Mouse (Mus musculus) midbrain, embryonic 16.5 days (tissue): ENCODE measurements at regions not wholly inside any gene's neighbourhood (a gene's known extent, or its start where the extent isn't known, plus 50 kb on each side); places are given as distances from the start of the nearest gene placed in this dataset.
A peak's percentile ranks its signal among the peaks of the same experiment; 100 is the strongest.

Experiments used
- ATAC-seq: fragments of 200-750 bp; cut with Nextera tagmentation; 2 replicates; pipeline ENCODE4 v1.8.0; 2017; ENCODE audit warnings: moderate TSS enrichment
- H3K27ac ChIP-seq: fragments of 300-500 bp; sonication (generic); 2 replicates; pipeline ENCODE4 v1.5.1; 2014; ENCODE audit warnings: mild to moderate bottlenecking, low read length, mixed read lengths
- H3K27me3 ChIP-seq: fragments of 300-500 bp; sonication (generic); 2 replicates; pipeline ENCODE4 v1.6.1; 2014; ENCODE audit warnings: low read depth, low read length, mixed read lengths; ENCODE audit not compliant: control insufficient read depth, insufficient read depth
- H3K36me3 ChIP-seq: fragments of 300-500 bp; sonication (generic); 2 replicates; pipeline ENCODE4 v1.6.1; 2014; ENCODE audit warnings: mild to moderate bottlenecking, low read length, moderate library complexity, mixed read lengths; ENCODE audit not compliant: control insufficient read depth, insufficient read depth
- H3K4me1 ChIP-seq: fragments of 300-500 bp; sonication (generic); 2 replicates; pipeline ENCODE4 v1.6.1; 2014; ENCODE audit warnings: mild to moderate bottlenecking, low read length, mixed read lengths; ENCODE audit not compliant: control insufficient read depth, insufficient read depth
- H3K4me2 ChIP-seq: fragments of 300-500 bp; sonication (generic); 2 replicates; pipeline ENCODE4 v1.6.1; 2014; ENCODE audit warnings: mild to moderate bottlenecking, low read length, mixed read lengths
- H3K4me3 ChIP-seq: fragments of 300-500 bp; sonication (generic); 2 replicates; pipeline ENCODE4 v1.5.1; 2014; ENCODE audit warnings: low read depth, mild to moderate bottlenecking, low read length, moderate library complexity, mixed read lengths
- H3K9ac ChIP-seq: fragments of 300-500 bp; sonication (generic); 2 replicates; pipeline ENCODE4 v1.6.1; 2014; ENCODE audit warnings: low read depth, low read length, mixed read lengths
- H3K9me3 ChIP-seq: fragments of 300-500 bp; sonication (generic); replicated peaks from 2 replicates; pipeline ENCODE4 v1.6.1; 2014; ENCODE audit warnings: mild to moderate bottlenecking, low read length, mixed read lengths; ENCODE audit not compliant: control insufficient read depth, poor library complexity, severe bottlenecking
- WGBS: fragments of 180-500 bp; shearing (Covaris S2); extraction: QIAGEN DNeasy Blood & Tissue Kit; methylation state at CpG from one replicate; pipeline ENCODE4 v1.1.7; 2014; 5-methylcytosine and 5-hydroxymethylcytosine counted together

DNA sequence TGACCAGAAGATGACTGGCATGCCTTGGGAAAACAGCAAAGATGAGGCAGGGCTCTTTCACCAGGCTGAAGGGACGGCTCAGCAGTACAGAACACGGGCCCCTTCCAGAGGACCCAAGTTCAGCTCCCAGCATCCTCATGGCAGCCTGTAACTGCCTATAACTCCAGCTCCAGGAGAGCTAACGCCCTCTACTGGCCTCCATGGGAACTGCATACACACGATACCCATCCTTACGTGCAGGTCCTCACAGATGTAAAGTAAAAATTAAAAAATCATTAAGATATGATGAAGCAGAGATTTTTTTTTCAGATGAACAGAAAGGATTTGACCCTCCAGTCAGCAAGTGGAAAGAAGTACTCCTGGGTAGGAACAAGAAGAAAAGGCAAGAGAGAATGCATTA lies 303.8 kb downstream of the Agtpbp1 start:
- H3K4me2 ChIP-seq, result no peak overlapping the region
- H3K4me1 ChIP-seq, result no peaks in the 10 kb centered on the region
- H3K36me3 ChIP-seq, result no peaks in the 10 kb centered on the region
- no peak for ATAC-seq
- no peak overlapping the region for H3K9ac ChIP-seq
- no peak overlapping the region for H3K27ac ChIP-seq
- WGBS, result 84% methylated on average over 5 of the region's 5 CpGs
- H3K9me3 ChIP-seq, result no peaks in the 10 kb centered on the region
- no peak overlapping the region for H3K4me3 ChIP-seq
- no peaks in the 10 kb centered on the region for H3K27me3 ChIP-seq

DNA sequence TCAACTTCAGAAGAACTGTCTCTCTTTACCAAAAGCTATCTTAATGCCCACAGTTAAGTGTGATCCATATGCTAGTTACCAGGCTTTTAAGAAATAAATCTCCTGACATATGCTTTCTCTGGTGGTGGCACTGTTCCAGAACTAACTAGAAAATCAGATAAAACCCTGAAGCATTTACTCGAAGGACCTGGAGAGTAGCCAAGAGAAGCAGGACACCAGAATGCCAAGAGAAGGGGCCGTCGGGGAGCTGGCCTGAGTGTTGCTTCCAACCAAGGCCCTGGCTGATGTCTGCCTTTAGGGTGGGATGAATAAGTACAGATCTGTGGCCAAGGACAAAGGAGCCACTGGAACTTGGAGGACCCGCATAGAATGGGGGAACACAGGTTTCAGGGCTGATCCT lies 305.9 kb downstream of the Agtpbp1 start:
- 59% methylated on average over 4 of the region's 4 CpGs for WGBS
- H3K27ac ChIP-seq, result no peak overlapping the region
- H3K9me3 ChIP-seq, result no peaks in the 10 kb centered on the region
- no peaks in the 10 kb centered on the region for H3K27me3 ChIP-seq
- H3K9ac ChIP-seq, result no peak overlapping the region
- no peak for ATAC-seq
- H3K4me3 ChIP-seq, result no peak overlapping the region
- H3K4me1 ChIP-seq, result no peaks in the 10 kb centered on the region
- no peaks in the 10 kb centered on the region for H3K36me3 ChIP-seq
- H3K4me2 ChIP-seq, result no peak overlapping the region

DNA sequence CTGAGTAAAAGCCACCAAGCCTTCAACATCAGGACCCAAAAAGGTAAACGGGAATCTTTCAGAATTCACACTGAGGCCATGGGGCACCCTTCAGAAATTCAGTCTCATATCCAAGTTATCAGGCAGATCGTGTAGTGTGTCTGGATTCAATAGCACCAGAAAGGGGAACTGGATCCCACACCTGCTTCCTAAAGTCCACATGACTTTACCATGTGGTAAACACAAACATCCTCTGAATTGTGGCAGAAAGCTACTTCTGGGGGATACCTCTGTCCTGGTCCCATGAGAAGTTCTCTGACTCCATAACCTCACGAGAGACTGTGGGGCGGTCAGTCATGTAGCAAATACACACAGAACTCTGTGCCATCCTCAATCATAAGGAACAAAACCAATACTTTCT lies 313.4 kb downstream of the Agtpbp1 start:
- ATAC-seq, result no peak
- H3K36me3 ChIP-seq, result no peaks in the 10 kb centered on the region
- H3K4me2 ChIP-seq, result no peak overlapping the region
- H3K9ac ChIP-seq, result no peak overlapping the region
- no peak overlapping the region for H3K27ac ChIP-seq
- no peaks in the 10 kb centered on the region for H3K27me3 ChIP-seq
- no peak overlapping the region for H3K4me3 ChIP-seq
- no peaks in the 10 kb centered on the region for H3K9me3 ChIP-seq
- no peaks in the 10 kb centered on the region for H3K4me1 ChIP-seq
- 87% methylated on average over 4 of the region's 4 CpGs for WGBS

DNA sequence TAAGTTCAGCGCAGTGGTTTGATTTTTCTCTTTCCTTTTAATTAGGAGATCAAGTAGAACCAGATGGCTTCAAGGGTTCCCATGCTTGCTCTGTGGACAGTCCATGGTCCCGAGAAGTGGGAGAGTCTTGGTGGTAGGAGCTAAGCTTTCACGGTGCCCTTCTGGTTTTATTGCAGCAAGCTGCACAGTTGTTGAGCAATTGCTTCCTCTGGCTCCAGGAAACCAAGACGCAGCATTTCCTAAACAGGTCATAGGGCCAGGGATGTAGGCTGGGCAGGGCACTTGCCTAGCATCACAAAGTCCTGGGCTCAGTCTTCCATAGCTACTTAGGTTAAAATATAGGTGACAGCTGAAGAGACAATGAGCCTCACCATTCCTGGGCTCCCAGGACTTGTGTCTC lies 318.2 kb downstream of the Agtpbp1 start:
- Histone ChIP-seq H3K27me3 (no peaks in the 10 kb centered on the region), H3K4me2 (no peak overlapping the region), H3K27ac (no peak overlapping the region), H3K9me3 (no peaks in the 10 kb centered on the region), H3K36me3 (no peaks in the 10 kb centered on the region), H3K9ac (no peak overlapping the region), H3K4me1 (no peaks in the 10 kb centered on the region), H3K4me3 (no peak overlapping the region)
- no peak for ATAC-seq
- WGBS, result 95% methylated on average over 4 of the region's 4 CpGs

DNA sequence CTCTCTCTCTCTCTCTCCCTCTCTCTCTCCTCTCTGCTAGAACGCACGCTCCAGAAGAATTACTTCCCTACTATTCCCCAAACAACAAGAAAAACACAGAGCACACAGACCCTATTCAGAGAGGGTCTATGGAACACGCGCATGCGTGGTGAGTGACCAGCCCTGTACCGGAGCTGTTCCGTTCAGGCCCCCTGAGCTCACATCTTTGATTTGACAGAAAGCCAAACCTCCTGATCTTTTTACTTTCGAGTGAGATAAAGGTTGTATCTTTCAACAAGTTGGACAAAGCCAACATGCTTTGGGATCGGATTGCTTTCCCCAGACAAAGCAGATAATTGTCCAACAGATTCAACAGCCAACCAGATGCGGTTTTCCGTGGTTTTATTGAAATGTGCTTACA lies 320.9 kb downstream of the Agtpbp1 start:
- no peak overlapping the region for H3K4me2 ChIP-seq
- no peaks in the 10 kb centered on the region for H3K27me3 ChIP-seq
- no peak overlapping the region for H3K27ac ChIP-seq
- 75% methylated on average over 11 of the region's 11 CpGs for WGBS
- H3K36me3 ChIP-seq, result no peaks in the 10 kb centered on the region
- no peaks in the 10 kb centered on the region for H3K4me1 ChIP-seq
- no peaks in the 10 kb centered on the region for H3K9me3 ChIP-seq
- no peak overlapping the region for H3K9ac ChIP-seq
- ATAC-seq, result no peak
- H3K4me3 ChIP-seq, result no peak overlapping the region

DNA sequence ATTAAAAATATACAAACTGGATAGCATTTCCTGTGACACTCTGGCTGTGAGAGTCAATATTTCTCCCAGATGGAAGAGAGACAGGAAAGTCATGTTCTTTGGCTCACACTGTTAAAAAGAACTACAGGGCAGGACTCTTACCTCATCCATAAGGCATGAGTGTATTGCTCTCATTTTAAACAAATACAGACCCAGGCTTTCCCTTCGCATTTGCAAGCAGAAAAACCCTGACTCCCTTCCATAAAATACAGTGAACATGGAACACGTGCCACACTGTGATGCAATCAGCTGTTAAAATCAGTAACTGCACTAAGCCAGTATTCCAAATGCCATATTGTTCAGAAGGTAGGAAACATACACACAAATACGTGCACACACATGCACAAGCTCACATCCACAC lies 323.1 kb downstream of the Agtpbp1 start:
- Histone ChIP-seq H3K36me3 (no peaks in the 10 kb centered on the region), H3K4me2 (no peak overlapping the region), H3K27me3 (no peaks in the 10 kb centered on the region), H3K4me3 (no peak overlapping the region), H3K4me1 (no peaks in the 10 kb centered on the region), H3K27ac (no peak overlapping the region), H3K9me3 (no peaks in the 10 kb centered on the region), H3K9ac (no peak overlapping the region)
- ATAC-seq, result no peak
- 78% methylated on average over 3 of the region's 3 CpGs for WGBS

DNA sequence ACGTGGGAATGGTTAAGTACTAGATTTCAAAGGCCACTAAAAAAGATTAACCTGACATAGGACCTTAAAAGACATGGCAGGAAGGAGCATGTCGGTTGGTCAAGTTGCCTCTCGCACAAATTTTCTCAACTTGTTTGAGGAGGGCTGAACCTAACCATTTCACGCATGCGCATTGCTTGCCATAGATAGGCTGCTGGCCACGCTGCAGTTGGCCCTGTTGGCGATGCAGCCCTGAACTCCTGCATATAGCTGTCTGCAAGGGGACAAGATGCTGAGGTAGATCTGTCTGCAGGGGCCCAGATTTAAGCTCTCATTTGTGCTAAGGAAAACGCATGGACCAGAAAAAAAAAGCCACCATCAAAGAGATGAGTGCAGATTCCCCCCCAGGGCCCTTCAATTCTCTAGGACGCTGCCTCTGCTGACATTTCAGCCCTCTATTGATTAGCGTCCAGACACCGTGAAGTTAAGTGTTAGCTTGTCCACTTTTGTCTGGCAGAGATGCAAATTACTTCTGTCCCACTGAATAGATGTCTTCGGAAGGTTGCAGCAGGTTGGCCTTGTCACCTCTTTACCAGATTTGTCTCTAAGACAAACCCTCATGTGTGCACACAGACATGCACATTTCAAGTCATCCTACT lies 329.1 kb downstream of the Agtpbp1 start:
- no peak for ATAC-seq
- Histone ChIP-seq H3K4me2 (no peak overlapping the region), H3K4me1 (peaks cover 13% of the 10 kb centered on the region), H3K4me3 (no peak overlapping the region), H3K9ac (no peak overlapping the region), H3K27ac (no peak overlapping the region), H3K36me3 (no peaks in the 10 kb centered on the region), H3K27me3 (no peaks in the 10 kb centered on the region), H3K9me3 (no peaks in the 10 kb centered on the region)
- WGBS, result 38% methylated on average over 12 of the region's 12 CpGs

DNA sequence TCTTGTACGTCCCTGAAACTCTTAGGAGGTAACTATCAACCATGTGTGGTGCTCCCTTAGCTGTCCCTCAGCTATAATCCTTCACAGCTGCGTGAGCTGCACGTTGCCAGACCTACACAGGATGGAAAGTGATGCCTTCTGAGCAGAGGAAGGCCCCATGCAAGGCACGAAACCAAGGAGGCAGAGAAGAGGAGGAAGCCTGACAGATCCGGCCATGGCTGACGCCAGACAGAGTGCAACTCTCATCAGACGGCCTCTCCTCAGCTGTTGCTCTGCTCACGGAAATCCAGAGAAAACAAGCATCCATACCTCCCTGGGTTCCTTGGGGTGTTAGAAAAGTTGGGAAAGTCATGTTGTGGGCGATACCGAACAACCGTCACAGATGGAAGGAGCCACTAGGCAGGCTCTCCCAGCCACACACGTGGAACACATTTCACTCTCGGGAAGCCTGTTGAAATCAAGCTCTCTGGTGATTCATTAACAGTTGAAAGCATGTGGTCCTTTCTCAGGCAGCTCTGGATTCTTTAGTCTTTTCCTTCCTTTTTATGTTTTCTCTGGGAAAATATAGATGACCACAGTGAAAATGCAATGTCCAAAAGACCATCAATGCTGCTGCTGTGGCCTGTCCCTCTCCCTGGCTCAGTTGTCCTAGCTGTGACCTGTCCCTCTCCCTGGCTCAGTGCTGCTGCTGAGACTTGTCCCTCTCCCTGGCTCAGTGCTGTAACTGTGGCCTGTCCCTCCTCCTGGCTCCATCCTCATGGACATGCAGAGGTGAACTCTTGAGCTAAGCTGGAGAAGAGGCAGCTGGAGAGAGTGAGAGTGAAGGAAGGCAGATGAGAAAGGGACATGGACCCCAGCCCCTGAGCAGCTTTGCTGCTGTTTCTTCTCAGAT lies 331.1 kb downstream of the Agtpbp1 start:
- H3K9me3 ChIP-seq, result no peaks in the 10 kb centered on the region
- H3K9ac ChIP-seq, result no peak overlapping the region
- H3K36me3 ChIP-seq, result no peaks in the 10 kb centered on the region
- no peak overlapping the region for H3K27ac ChIP-seq
- H3K4me2 ChIP-seq, result no peak overlapping the region
- H3K27me3 ChIP-seq, result no peaks in the 10 kb centered on the region
- 76% methylated on average over 13 of the region's 13 CpGs for WGBS
- ATAC-seq, result no peak
- peaks cover 16% of the 10 kb centered on the region for H3K4me1 ChIP-seq
- no peak overlapping the region for H3K4me3 ChIP-seq

DNA sequence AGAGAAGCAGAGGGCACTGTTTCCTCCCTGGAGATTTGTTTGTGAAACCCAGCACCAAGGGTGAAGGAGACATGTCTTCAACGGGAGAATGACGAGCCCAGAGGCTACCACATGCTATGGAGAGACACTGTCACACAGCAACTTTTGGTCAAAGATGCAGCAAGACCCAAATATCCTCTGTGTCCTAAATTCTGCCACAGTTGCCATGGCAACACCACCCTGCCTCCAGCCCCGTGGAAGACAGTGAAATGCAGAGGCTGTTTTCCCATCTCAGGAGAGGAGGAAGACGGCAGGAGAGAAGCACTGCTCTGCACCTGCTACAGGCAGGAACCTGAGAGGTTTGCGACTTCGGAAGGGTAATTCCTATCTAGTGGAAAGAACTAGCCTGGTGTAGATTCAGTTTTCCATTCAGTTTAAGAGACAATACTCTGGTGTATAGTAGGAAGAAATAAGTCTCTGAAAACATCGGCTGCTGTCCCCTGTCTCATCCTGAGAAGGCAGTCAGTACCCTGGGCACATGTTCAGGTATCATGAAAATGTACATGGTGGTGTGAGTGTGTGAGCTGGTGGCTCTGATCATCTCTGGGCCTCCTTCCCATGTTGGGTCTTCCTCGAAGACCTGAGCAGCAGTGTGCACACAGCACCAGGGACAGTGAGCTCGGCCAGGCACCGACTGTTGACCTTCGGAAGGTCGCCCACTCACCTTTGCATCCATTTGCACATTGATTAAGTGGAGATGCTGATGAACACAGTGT lies 333.6 kb downstream of the Agtpbp1 start:
- whole genome bisulfite sequencing, result 41% methylated on average over 12 of the region's 12 CpGs
- Histone ChIP-seq H3K4me3 (no peak overlapping the region), H3K4me1 (peaks cover 16% of the 10 kb centered on the region), H3K9ac (no peak overlapping the region), H3K27me3 (no peaks in the 10 kb centered on the region), H3K27ac (peak overlapping the region; percentile 84), H3K4me2 (peak overlapping the region; percentile 35), H3K9me3 (no peaks in the 10 kb centered on the region), H3K36me3 (no peaks in the 10 kb centered on the region)
- peak; percentile 85 for ATAC-seq
